Comparison of ENCODE assay signal across 21 mouse cellular contexts in genomic region chr6:55093431-55094146, GRCm38 (mm10). TPM values are rescaled to one million over a fixed set of nuclear protein-coding genes. Genes with fewer than 3 reads are reported as not detected.
A peak's percentile ranks its signal among the peaks of the same experiment; 100 is the strongest.
DNase-seq lines count a peak whose midpoint lies in the region; ATAC-seq lines count a peak whose summit lies in the region.
"Had no signal": no experiment of that assay in that cellular context is flagged by ENCODE, and none has a peak within 500 bp of the region (broad histone marks: within the 10 kb centered on the region; RNA-seq: fewer than 3 reads in every experiment).

No protein-coding gene starts in this region.

- 46% methylated on average over 6 of the region's 6 CpGs for WGBS in neural tube, embryonic 15.5 days
- WGBS in hindbrain, embryonic 15.5 days = 53% methylated on average over 6 of the region's 6 CpGs
- 59% methylated on average over 6 of the region's 6 CpGs for WGBS in liver, embryonic 11.5 days

- no peak for ATAC-seq in neural tube, embryonic 15.5 days (ENCODE audit: low FRiP score)
- peak; percentile 71; the same call in 1 of the 2 replicates for ATAC-seq in hindbrain, embryonic 15.5 days (ENCODE audit: low FRiP score, low read depth)
- ATAC-seq in liver, embryonic 11.5 days (replicated peaks; ENCODE audit: low FRiP score) = no peak
- no peak for ATAC-seq in CD4-positive, CD25-positive, alpha-beta regulatory T cell, adult 4 months
- ATAC-seq: liver, embryonic 12.5 days; midbrain, embryonic 13.5 days had no signal

- H3K4me3 ChIP-seq in neural tube, embryonic 15.5 days (replicated peaks) = no peak overlapping the region
- no peak overlapping the region for H3K4me3 ChIP-seq in hindbrain, embryonic 15.5 days
- no peak overlapping the region for H3K4me3 ChIP-seq in liver, embryonic 11.5 days (ENCODE audit: low read depth, low read length)
- H3K4me3 ChIP-seq: embryonic facial prominence, embryonic 15.5 days; liver, embryonic 12.5 days; lung, embryonic 15.5 days; midbrain, embryonic 13.5 days; myocyte had no signal

- no peak overlapping the region for H3K27ac ChIP-seq in neural tube, embryonic 15.5 days (replicated peaks)
- H3K27ac ChIP-seq in hindbrain, embryonic 15.5 days (replicated peaks) = no peak overlapping the region
- no peak overlapping the region for H3K27ac ChIP-seq in liver, embryonic 11.5 days (ENCODE audit: low read depth, low read length)
- H3K27ac ChIP-seq: embryonic facial prominence, embryonic 15.5 days; liver, embryonic 12.5 days; lung, embryonic 15.5 days; macrophage; midbrain, embryonic 13.5 days had no signal

- no peaks in the 10 kb centered on the region for H3K27me3 ChIP-seq in neural tube, embryonic 15.5 days (replicated peaks)
- no peaks in the 10 kb centered on the region for H3K27me3 ChIP-seq in hindbrain, embryonic 15.5 days
- H3K27me3 ChIP-seq in liver, embryonic 11.5 days (replicated peaks; ENCODE audit: control insufficient read depth, insufficient read depth, low read length) = no peaks in the 10 kb centered on the region
- H3K27me3 ChIP-seq: embryonic facial prominence, embryonic 15.5 days; liver, embryonic 12.5 days; lung, embryonic 15.5 days; midbrain, embryonic 13.5 days had no signal

- no peaks in the 10 kb centered on the region for H3K9me3 ChIP-seq in neural tube, embryonic 15.5 days (replicated peaks)
- no peaks in the 10 kb centered on the region for H3K9me3 ChIP-seq in hindbrain, embryonic 15.5 days
- H3K9me3 ChIP-seq in liver, embryonic 11.5 days (ENCODE audit: control insufficient read depth, low read length) = no peaks in the 10 kb centered on the region
- H3K9me3 ChIP-seq: embryonic facial prominence, embryonic 15.5 days; liver, embryonic 12.5 days; lung, embryonic 15.5 days; midbrain, embryonic 13.5 days had no signal

- no peak overlapping the region for H3K4me2 ChIP-seq in neural tube, embryonic 15.5 days
- H3K4me2 ChIP-seq in hindbrain, embryonic 15.5 days = no peak overlapping the region
- no peak overlapping the region for H3K4me2 ChIP-seq in liver, embryonic 11.5 days
- H3K4me2 ChIP-seq: embryonic facial prominence, embryonic 15.5 days; liver, embryonic 12.5 days; lung, embryonic 15.5 days; midbrain, embryonic 13.5 days had no signal

- no peak overlapping the region for H3K9ac ChIP-seq in neural tube, embryonic 15.5 days (replicated peaks)
- H3K9ac ChIP-seq in hindbrain, embryonic 15.5 days = no peak overlapping the region
- H3K9ac ChIP-seq in liver, embryonic 11.5 days (ENCODE audit: low read depth, low read length) = no peak overlapping the region
- H3K9ac ChIP-seq: embryonic facial prominence, embryonic 15.5 days; liver, embryonic 12.5 days; lung, embryonic 15.5 days; midbrain, embryonic 13.5 days had no signal

- H3K4me1 ChIP-seq in neural tube, embryonic 15.5 days = no peaks in the 10 kb centered on the region
- peaks cover 5% of the 10 kb centered on the region; the same call in 1 of the 2 replicates for H3K4me1 ChIP-seq in hindbrain, embryonic 15.5 days (replicated peaks)
- H3K4me1 ChIP-seq in liver, embryonic 11.5 days (replicated peaks; ENCODE audit: control insufficient read depth, insufficient read depth, low read length) = no peaks in the 10 kb centered on the region
- H3K4me1 ChIP-seq: embryonic facial prominence, embryonic 15.5 days; liver, embryonic 12.5 days; midbrain, embryonic 13.5 days had no signal

- no peaks in the 10 kb centered on the region for H3K36me3 ChIP-seq in neural tube, embryonic 15.5 days
- no peaks in the 10 kb centered on the region for H3K36me3 ChIP-seq in hindbrain, embryonic 15.5 days
- no peaks in the 10 kb centered on the region for H3K36me3 ChIP-seq in liver, embryonic 11.5 days (ENCODE audit: control insufficient read depth, insufficient read depth, low read length)
- H3K36me3 ChIP-seq: embryonic facial prominence, embryonic 15.5 days; liver, embryonic 12.5 days; lung, embryonic 15.5 days; midbrain, embryonic 13.5 days had no signal

- DNase-seq in neural tube, embryonic 10.5 days (ENCODE audit: extremely low spot score, low spot score) = peak; percentile 47
- DNase-seq in embryo, embryonic 11 days = peak; percentile 37
- DNase-seq in liver, embryonic 11.5 days (ENCODE audit: low spot score) = no peak
- no peak for DNase-seq in liver
- DNase-seq: adrenal gland, adult 8-10 months; cerebellum, adult 11 months; gastrocnemius, postnatal 25 days; heart, postnatal 14 days; layer of hippocampus, postnatal 36 days; left cerebral cortex, postnatal 4 days; right cerebral cortex, postnatal 25 days; thymus, postnatal 14 days had no signal

RNA-seq across cellular contexts. Expression of gene Crhr2, which starts 39.2 kb away (rescaled TPM):
- polyA plus RNA-seq in neural tube, embryonic 15.5 days (2015; fragmentation: Nextera tagmentation; extraction: Ambion mirVana) = 1.3 and 1.5 TPM in 2 replicates
- polyA plus RNA-seq in hindbrain, embryonic 15.5 days (2015; fragmentation: Nextera tagmentation; extraction: Ambion mirVana) = 1.3 and 1.5 TPM in 2 replicates
- polyA plus RNA-seq in liver, embryonic 11.5 days (2014; fragmentation: Nextera tagmentation; extraction: Ambion mirVana) = 0.95 and 1.0 TPM in 2 replicates
- polyA plus RNA-seq in CD4-positive, CD25-positive, alpha-beta regulatory T cell, adult 4 months (2017; shearing (Covaris generic)) = not detected
- polyA plus RNA-seq: macrophage, myocyte had no signal

RNA-seq across cellular contexts. Expression of gene Gars, which starts 55.8 kb away (rescaled TPM):
- 190 and 197 TPM in 2 replicates for polyA plus RNA-seq in neural tube, embryonic 15.5 days (2015; fragmentation: Nextera tagmentation; extraction: Ambion mirVana)
- 197 TPM in 2 replicates for polyA plus RNA-seq in hindbrain, embryonic 15.5 days (2015; fragmentation: Nextera tagmentation; extraction: Ambion mirVana)
- 253 and 284 TPM in 2 replicates for polyA plus RNA-seq in liver, embryonic 11.5 days (2014; fragmentation: Nextera tagmentation; extraction: Ambion mirVana)
- polyA plus RNA-seq in CD4-positive, CD25-positive, alpha-beta regulatory T cell, adult 4 months (2017; shearing (Covaris generic)) = 10 to 100 TPM; 21.0 to 24.7 TPM

Comparison
In these comparisons a context has a peak if more than half of its experiments do, and no peak if none do; other contexts are left out.
1. DNase-seq: peak in neural tube, embryonic 10.5 days (single experiment) and embryo, embryonic 11 days (single experiment); none in liver, embryonic 11.5 days (single experiment) and liver (single experiment).